Mouse (Mus musculus) stomach, embryonic 14.5 days (tissue): ENCODE measurements around the gene Etv3. TPM values are rescaled to one million over a fixed set of nuclear protein-coding genes. Genes with fewer than 3 reads are reported as not detected.
A peak's percentile ranks its signal among the peaks of the same experiment; 100 is the strongest.
"Not testable (repeated sequence)": the region's sequence is repeated elsewhere in the genome, so short reads cannot be mapped to it uniquely, and the experiment has no call there.

Experiments used
- ATAC-seq: fragments of 200-750 bp; cut with Nextera tagmentation; 2 replicates; pipeline ENCODE4 v1.8.0; 2017; ENCODE audit warnings: low read depth, moderate TSS enrichment; ENCODE audit not compliant: insufficient number of reproducible peaks, insufficient read depth, low FRiP score
- H3K27ac ChIP-seq: fragments of 300-500 bp; sonication (generic); 2 replicates; pipeline ENCODE4 v1.5.1; 2014; ENCODE audit warnings: mild to moderate bottlenecking, low read length, moderate library complexity, mixed read lengths
- H3K27me3 ChIP-seq: fragments of 300-500 bp; sonication (generic); 2 replicates; pipeline ENCODE4 v1.6.1; 2014; ENCODE audit warnings: low read length, control low read depth, mixed read lengths; ENCODE audit not compliant: control insufficient read depth, insufficient read depth
- H3K36me3 ChIP-seq: fragments of 300-500 bp; sonication (generic); 2 replicates; pipeline ENCODE4 v1.6.1; 2014; ENCODE audit warnings: mild to moderate bottlenecking, control low read depth, low read length, moderate library complexity, mixed read lengths; ENCODE audit not compliant: control insufficient read depth, insufficient read depth
- H3K4me1 ChIP-seq: fragments of 300-500 bp; sonication (generic); 2 replicates; pipeline ENCODE4 v1.6.1; 2014; ENCODE audit warnings: low read length, control low read depth, mixed read lengths; ENCODE audit not compliant: control insufficient read depth, insufficient read depth
- H3K4me2 ChIP-seq: fragments of 300-500 bp; sonication (generic); replicated peaks from 2 replicates; pipeline ENCODE4 v1.6.1; 2014; ENCODE audit warnings: low read depth, low read length, control low read depth
- H3K4me3 ChIP-seq: fragments of 300-500 bp; sonication (generic); 2 replicates; pipeline ENCODE4 v1.5.1; 2014; ENCODE audit warnings: low read depth, low read length, control low read depth
- H3K9ac ChIP-seq: fragments of 300-500 bp; sonication (generic); replicated peaks from 2 replicates; pipeline ENCODE4 v1.6.1; 2014; ENCODE audit warnings: low read depth, mild to moderate bottlenecking, control low read depth, low read length, moderate library complexity, mixed read lengths
- H3K9me3 ChIP-seq: fragments of 300-500 bp; sonication (generic); 2 replicates; pipeline ENCODE4 v1.6.1; 2016; ENCODE audit warnings: low read depth, low read length, control low read depth; ENCODE audit not compliant: control insufficient read depth
- WGBS: fragments of 180-500 bp; shearing (Covaris S2); extraction: QIAGEN DNeasy Blood & Tissue Kit; methylation state at CpG from one replicate; pipeline ENCODE4 v1.1.7; 2014; 5-methylcytosine and 5-hydroxymethylcytosine counted together
- polyA plus RNA-seq: library from polyadenylated mRNA; unstranded; fragments of >200 nt; fragmentation: Nextera tagmentation; extraction: Ambion mirVana; gene quantifications from 2 replicates; pipeline ENCODE4 v1.2.1, GENCODE M21; 2014

The Etv3 gene
- polyA plus RNA-seq: 10.7 and 10.8 TPM in 2 replicates

- H3K9ac ChIP-seq: peak within 1 kb of the TSS; percentile 97
- peak within 1 kb of the TSS; percentile 84 for H3K4me2 ChIP-seq
- no peaks in the 10 kb centered on the region for H3K9me3 ChIP-seq
- WGBS: 6% methylated on average over 58 of the region's 64 CpGs
- peak within 1 kb of the TSS; percentile 80 for H3K27ac ChIP-seq
- no peaks in the 10 kb centered on the region for H3K27me3 ChIP-seq
- peaks cover 20% of the 10 kb centered on the region for H3K36me3 ChIP-seq
- ATAC-seq: peak; percentile 95
- H3K4me1 ChIP-seq: peaks cover 14% of the 10 kb centered on the region
- peak within 1 kb of the TSS; percentile 100 for H3K4me3 ChIP-seq
Measured at GRCm38 (mm10) chr3:87525043-87525836, at the start of gene Etv3. Gene Etv3, plus strand, starts transcription at chr3:87525407.

- H3K9ac ChIP-seq, H3K4me2 ChIP-seq, H3K36me3 ChIP-seq, H3K4me1 ChIP-seq, H3K27ac ChIP-seq, ATAC-seq, H3K4me3 ChIP-seq, H3K9me3 ChIP-seq, H3K27me3 ChIP-seq: not testable (repeated sequence)
- 83% methylated on average over 3 of the region's 3 CpGs for WGBS
Measured at GRCm38 (mm10) chr3:87477948-87478347, 47.3 kb upstream of the Etv3 start.

- WGBS: 83% methylated on average over 6 of the region's 6 CpGs
- H3K9ac ChIP-seq, H3K4me1 ChIP-seq, H3K4me2 ChIP-seq, H3K4me3 ChIP-seq, H3K36me3 ChIP-seq, H3K27me3 ChIP-seq, H3K27ac ChIP-seq, ATAC-seq, H3K9me3 ChIP-seq: not testable (repeated sequence)
Measured at GRCm38 (mm10) chr3:87478596-87478995, 46.6 kb upstream of the Etv3 start.

DNA sequence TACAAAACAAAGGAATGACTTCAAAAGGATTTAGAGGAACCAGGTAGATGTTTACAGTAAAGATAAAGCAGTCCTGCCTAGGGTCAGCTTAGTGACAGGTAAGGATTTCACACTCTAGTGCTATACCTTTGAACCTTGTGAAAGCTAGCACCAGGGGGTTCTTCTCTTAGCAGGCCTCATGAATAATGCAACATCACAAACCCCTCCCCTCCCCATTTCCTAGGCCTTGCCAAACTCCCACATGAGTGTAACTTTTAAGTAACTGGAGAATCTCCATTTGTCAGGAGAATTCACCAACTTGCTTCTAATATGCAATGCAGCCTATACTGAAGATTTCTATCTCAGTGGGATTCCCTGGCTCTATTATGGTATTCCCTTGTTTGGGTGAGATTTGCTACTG, 46.0 kb upstream of the Etv3 start:
- not testable (repeated sequence) for H3K4me3 ChIP-seq, ATAC-seq, H3K9ac ChIP-seq, H3K27me3 ChIP-seq, H3K4me1 ChIP-seq, H3K27ac ChIP-seq, H3K36me3 ChIP-seq, H3K9me3 ChIP-seq, H3K4me2 ChIP-seq

GRCm38 (mm10) chr3:87487392-87487791, 37.8 kb upstream of the Etv3 start:
- Histone ChIP-seq H3K27ac (no peak overlapping the region), H3K4me3 (no peak overlapping the region), H3K9ac (no peak overlapping the region), H3K36me3 (no peaks in the 10 kb centered on the region), H3K4me2 (no peak overlapping the region), H3K9me3 (no peaks in the 10 kb centered on the region), H3K27me3 (no peaks in the 10 kb centered on the region), H3K4me1 (no peaks in the 10 kb centered on the region)
- no peak for ATAC-seq
- 85% methylated on average over 4 of the region's 4 CpGs for WGBS

- Histone ChIP-seq H3K4me2 (no peak overlapping the region), H3K4me1 (no peaks in the 10 kb centered on the region), H3K9me3 (no peaks in the 10 kb centered on the region), H3K4me3 (no peak overlapping the region), H3K27ac (no peak overlapping the region), H3K36me3 (no peaks in the 10 kb centered on the region), H3K9ac (no peak overlapping the region), H3K27me3 (no peaks in the 10 kb centered on the region)
- ATAC-seq: no peak
- WGBS: 69% methylated on average over 2 of the region's 2 CpGs
Measured at GRCm38 (mm10) chr3:87487911-87488310, 37.3 kb upstream of the Etv3 start.

- 82% methylated on average over 9 of the region's 9 CpGs for WGBS
- H3K4me3 ChIP-seq: no peak overlapping the region
- no peaks in the 10 kb centered on the region for H3K36me3 ChIP-seq
- H3K9me3 ChIP-seq: no peaks in the 10 kb centered on the region
- no peaks in the 10 kb centered on the region for H3K4me1 ChIP-seq
- H3K27ac ChIP-seq: no peak overlapping the region
- H3K9ac ChIP-seq: no peak overlapping the region
- no peaks in the 10 kb centered on the region for H3K27me3 ChIP-seq
- ATAC-seq: no peak
- no peak overlapping the region for H3K4me2 ChIP-seq
Measured at GRCm38 (mm10) chr3:87498266-87498665, 26.9 kb upstream of the Etv3 start.

DNA sequence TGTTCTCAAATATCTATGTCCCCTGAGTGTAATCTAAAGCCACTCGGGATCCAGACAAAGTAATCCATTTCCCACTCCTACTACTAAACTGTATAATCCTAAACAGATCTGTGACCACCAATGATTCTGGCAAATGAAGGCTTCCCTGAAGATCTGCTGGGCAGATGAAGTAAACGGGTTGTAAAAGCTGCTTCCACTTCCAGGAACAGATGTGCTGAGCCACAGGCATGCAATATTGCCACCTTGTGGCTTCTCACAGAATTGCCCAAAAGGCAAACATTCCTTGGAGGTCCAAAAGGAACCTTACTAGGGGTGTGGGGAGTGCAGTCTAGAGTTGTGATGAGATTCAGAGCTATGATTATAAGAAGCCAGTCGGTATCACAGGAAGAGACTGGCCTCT, 26.1 kb upstream of the Etv3 start:
- no peak overlapping the region for H3K27ac ChIP-seq
- H3K4me2 ChIP-seq: no peak overlapping the region
- H3K4me3 ChIP-seq: no peak overlapping the region
- H3K4me1 ChIP-seq: no peaks in the 10 kb centered on the region
- no peak for ATAC-seq
- no peaks in the 10 kb centered on the region for H3K27me3 ChIP-seq
- H3K9ac ChIP-seq: no peak overlapping the region
- H3K36me3 ChIP-seq: no peaks in the 10 kb centered on the region
- WGBS: 12% methylated on average over 3 of the region's 3 CpGs
- H3K9me3 ChIP-seq: no peaks in the 10 kb centered on the region
